Mouse (Mus musculus) embryo, embryonic 11.5 days (tissue): ENCODE data around the gene Dll3.
"Not testable (repeated sequence)": the region's sequence is repeated elsewhere in the genome, so short reads cannot be mapped to it uniquely, and the experiment has no call there.

ENCODE experiments used
- DNase-seq: peaks from one replicate; pipeline ENCODE4 v3.0.0-alpha.2; 2012; ENCODE audit warnings: low read depth, low spot score

Dll3 gene

GRCm38 (mm10) chr7:28254591-28254990 lies 47.4 kb downstream of the Dll3 start:
- DNase-seq: no peak

GRCm38 (mm10) chr7:28251976-28252375 lies 50.1 kb downstream of the Dll3 start:
- DNase-seq: no peak

- no peak for DNase-seq
Observed at GRCm38 (mm10) chr7:28248957-28249356, 53.1 kb downstream of the Dll3 start.

GRCm38 (mm10) chr7:28243943-28244342 lies 58.1 kb downstream of the Dll3 start:
- not testable (repeated sequence) for DNase-seq
